Mouse (Mus musculus): ENCODE measurements at regions not wholly inside any gene's neighbourhood (a gene's known extent, or its start where the extent isn't known, plus 50 kb on each side); places are given as distances from the start of the nearest gene placed in this dataset.

DNA sequence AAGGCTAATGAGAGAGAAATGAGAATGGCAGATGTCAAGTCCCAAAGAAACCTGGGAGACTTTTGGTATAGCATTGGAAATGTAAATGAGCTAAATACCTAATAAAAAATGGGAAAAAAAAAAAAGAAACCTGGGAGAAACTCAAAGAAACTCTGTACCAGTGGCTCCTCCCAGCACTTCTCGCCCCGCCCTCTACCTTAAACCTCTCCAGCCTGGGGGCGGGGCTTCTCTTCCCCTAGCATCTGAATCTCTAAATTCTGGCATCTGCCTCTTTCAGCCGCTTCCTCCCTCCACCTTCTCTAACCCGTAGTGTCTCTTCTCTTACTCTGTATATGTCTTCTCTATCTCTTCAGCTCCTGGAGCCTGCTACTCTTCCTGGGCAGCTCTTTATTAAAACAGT lies 53.2 kb downstream of the Gpr6 start:
- WGBS, result 51% methylated on average over 5 of the region's 5 CpGs
- Histone ChIP-seq H3K4me2 (ENCODE audit: low read depth, low read length) (no peak overlapping the region), H3K27ac (ENCODE audit: low read depth) (no peak overlapping the region), H3K4me3 (ENCODE audit: low read depth, low read length) (no peak overlapping the region), H3K9me3 (replicated peaks; ENCODE audit: control insufficient read depth, low read length) (no peaks in the 10 kb centered on the region), H3K4me1 (ENCODE audit: control insufficient read depth, insufficient read depth) (no peaks in the 10 kb centered on the region), H3K9ac (replicated peaks; ENCODE audit: low read depth, low read length) (no peak overlapping the region), H3K36me3 (replicated peaks; ENCODE audit: control insufficient read depth, insufficient read depth, low read length) (no peaks in the 10 kb centered on the region), H3K27me3 (ENCODE audit: control insufficient read depth, insufficient read depth, low read length) (no peaks in the 10 kb centered on the region)
- ATAC-seq (ENCODE audit: insufficient read depth, low read depth) (no peak), DNase-seq (ENCODE audit: low spot score) (no peak)
- TF ChIP-seq EP300 (IDR thresholded peaks at IDR 0.05; ENCODE audit: low read depth), result no peak
- TF ChIP-seq CTCF (IDR thresholded peaks at IDR 0.05; ENCODE audit: low read depth), result no peak

DNA sequence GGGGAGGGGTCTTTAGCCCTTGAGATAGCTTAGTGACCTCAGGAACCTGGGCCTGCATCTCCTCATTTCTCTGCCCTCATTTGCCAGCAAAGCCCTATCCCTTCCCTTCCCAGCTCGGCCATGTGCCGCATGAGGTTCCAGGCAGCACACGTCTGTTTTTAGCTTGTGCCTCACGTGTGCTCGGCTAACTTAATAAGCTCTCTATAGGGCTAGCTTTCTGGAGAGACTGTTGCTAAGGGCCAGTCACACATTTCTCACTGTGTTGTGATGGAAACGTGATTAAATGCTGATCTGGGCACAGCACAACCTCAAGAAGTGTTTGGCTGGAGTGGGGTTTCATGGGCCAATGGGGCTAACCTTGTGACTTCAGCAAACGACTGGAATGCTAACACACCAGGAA lies 55.5 kb downstream of the Gpr6 start:
- no peak overlapping the region for H3K27ac ChIP-seq (ENCODE audit: low read depth)
- no peak for DNase-seq (ENCODE audit: low spot score)
- H3K9ac ChIP-seq (replicated peaks; ENCODE audit: low read depth, low read length), result no peak overlapping the region
- H3K9me3 ChIP-seq (replicated peaks; ENCODE audit: control insufficient read depth, low read length), result no peaks in the 10 kb centered on the region
- no peaks in the 10 kb centered on the region for H3K4me1 ChIP-seq (ENCODE audit: control insufficient read depth, insufficient read depth)
- H3K4me3 ChIP-seq (ENCODE audit: low read depth, low read length), result no peak overlapping the region
- H3K27me3 ChIP-seq (ENCODE audit: control insufficient read depth, insufficient read depth, low read length), result no peaks in the 10 kb centered on the region
- no peaks in the 10 kb centered on the region for H3K36me3 ChIP-seq (replicated peaks; ENCODE audit: control insufficient read depth, insufficient read depth, low read length)
- WGBS, result 28% methylated on average over 7 of the region's 7 CpGs
- no peak for ATAC-seq (ENCODE audit: insufficient read depth, low read depth)
- TF ChIP-seq EP300 (IDR thresholded peaks at IDR 0.05; ENCODE audit: low read depth) (no peak), CTCF (IDR thresholded peaks at IDR 0.05; ENCODE audit: low read depth) (no peak)
- H3K4me2 ChIP-seq (ENCODE audit: low read depth, low read length), result no peak overlapping the region

DNA sequence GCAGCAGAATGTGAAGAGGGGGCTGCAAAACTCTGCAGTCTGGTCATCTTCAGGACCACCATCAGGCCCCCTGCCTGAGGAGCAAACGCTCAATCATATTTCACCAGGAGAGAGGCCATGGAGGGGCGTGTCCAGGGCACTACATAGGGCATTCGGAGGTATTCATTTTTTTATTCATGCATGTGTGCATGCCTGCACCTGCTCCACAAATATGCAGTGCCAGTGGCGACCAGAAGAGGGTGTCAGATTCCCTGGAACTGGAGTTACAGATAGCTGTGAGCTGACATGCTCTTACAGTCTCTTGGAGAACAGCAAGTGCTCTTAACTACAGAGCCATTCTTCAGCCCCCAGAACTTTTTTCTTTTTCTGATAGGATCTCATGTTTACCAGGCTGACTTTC lies 56.4 kb downstream of the Gpr6 start:
- TF ChIP-seq CTCF (IDR thresholded peaks at IDR 0.05; ENCODE audit: low read depth) (peak; percentile 62), EP300 (IDR thresholded peaks at IDR 0.05; ENCODE audit: low read depth) (no peak)
- WGBS, result 31% methylated on average over 4 of the region's 4 CpGs
- no peaks in the 10 kb centered on the region for H3K9me3 ChIP-seq (replicated peaks; ENCODE audit: control insufficient read depth, low read length)
- H3K36me3 ChIP-seq (replicated peaks; ENCODE audit: control insufficient read depth, insufficient read depth, low read length), result no peaks in the 10 kb centered on the region
- H3K4me2 ChIP-seq (ENCODE audit: low read depth, low read length), result no peak overlapping the region
- ATAC-seq (ENCODE audit: insufficient read depth, low read depth) (peak; percentile 36; the same call in 1 of the 2 replicates), DNase-seq (ENCODE audit: low spot score) (peak; percentile 18)
- H3K27ac ChIP-seq (ENCODE audit: low read depth), result no peak overlapping the region
- no peak overlapping the region for H3K4me3 ChIP-seq (ENCODE audit: low read depth, low read length)
- H3K9ac ChIP-seq (replicated peaks; ENCODE audit: low read depth, low read length), result no peak overlapping the region
- H3K27me3 ChIP-seq (ENCODE audit: control insufficient read depth, insufficient read depth, low read length), result no peaks in the 10 kb centered on the region
- H3K4me1 ChIP-seq (ENCODE audit: control insufficient read depth, insufficient read depth), result no peaks in the 10 kb centered on the region

DNA sequence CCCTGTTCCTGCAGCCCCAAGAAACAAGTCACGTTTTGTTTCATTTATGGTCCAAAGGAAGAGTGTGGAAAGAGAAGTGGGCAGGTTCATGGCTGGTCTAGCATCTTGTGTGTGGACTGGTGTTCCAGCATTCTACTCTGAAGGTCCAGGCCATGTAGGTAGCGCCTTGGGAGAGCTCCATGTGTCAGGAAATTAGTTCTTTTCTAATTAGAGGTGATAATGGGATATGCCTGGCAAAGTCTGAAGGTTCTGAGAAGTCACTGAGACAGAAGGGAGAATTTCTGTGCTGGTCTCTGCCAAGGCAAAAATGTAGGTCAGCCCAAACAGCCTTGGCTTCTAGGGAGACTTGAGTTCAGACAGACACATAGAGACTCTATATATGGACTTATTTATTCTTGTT lies 61.5 kb downstream of the Gpr6 start:
- 81% methylated on average over 2 of the region's 2 CpGs for WGBS
- ATAC-seq (ENCODE audit: insufficient read depth, low read depth) (no peak), DNase-seq (ENCODE audit: low spot score) (no peak)
- Histone ChIP-seq H3K9me3 (replicated peaks; ENCODE audit: control insufficient read depth, low read length) (no peaks in the 10 kb centered on the region), H3K27ac (ENCODE audit: low read depth) (no peak overlapping the region), H3K9ac (replicated peaks; ENCODE audit: low read depth, low read length) (no peak overlapping the region), H3K27me3 (ENCODE audit: control insufficient read depth, insufficient read depth, low read length) (no peaks in the 10 kb centered on the region), H3K4me3 (ENCODE audit: low read depth, low read length) (no peak overlapping the region), H3K4me1 (ENCODE audit: control insufficient read depth, insufficient read depth) (no peaks in the 10 kb centered on the region), H3K36me3 (replicated peaks; ENCODE audit: control insufficient read depth, insufficient read depth, low read length) (no peaks in the 10 kb centered on the region), H3K4me2 (ENCODE audit: low read depth, low read length) (no peak overlapping the region)
- no peak for TF ChIP-seq EP300 (IDR thresholded peaks at IDR 0.05; ENCODE audit: low read depth)
- no peak for TF ChIP-seq CTCF (IDR thresholded peaks at IDR 0.05; ENCODE audit: low read depth)

DNA sequence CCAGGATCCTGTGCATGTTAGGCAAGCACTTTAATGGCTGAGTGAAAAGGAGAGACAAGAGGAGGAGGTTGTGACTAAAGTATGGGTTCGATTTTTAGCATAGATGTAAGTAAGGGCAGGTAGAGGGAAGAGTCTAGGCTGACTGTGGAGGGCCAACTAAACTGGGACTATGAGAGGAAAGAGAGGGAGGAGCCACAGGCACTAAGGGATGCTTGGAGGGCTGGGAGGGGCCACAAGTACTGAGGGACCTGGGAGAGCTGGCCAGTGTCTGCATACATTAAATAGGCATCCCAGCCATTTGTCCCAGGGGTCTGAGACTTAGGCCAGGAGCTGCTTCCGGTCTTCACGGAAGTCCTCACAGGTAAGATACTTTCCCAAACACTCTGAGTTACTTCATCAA lies 64.2 kb downstream of the Gpr6 start:
- Histone ChIP-seq H3K36me3 (replicated peaks; ENCODE audit: control insufficient read depth, insufficient read depth, low read length) (no peaks in the 10 kb centered on the region), H3K9ac (replicated peaks; ENCODE audit: low read depth, low read length) (no peak overlapping the region), H3K4me1 (ENCODE audit: control insufficient read depth, insufficient read depth) (no peaks in the 10 kb centered on the region), H3K4me3 (ENCODE audit: low read depth, low read length) (no peak overlapping the region), H3K27ac (ENCODE audit: low read depth) (no peak overlapping the region), H3K9me3 (replicated peaks; ENCODE audit: control insufficient read depth, low read length) (no peaks in the 10 kb centered on the region), H3K27me3 (ENCODE audit: control insufficient read depth, insufficient read depth, low read length) (no peaks in the 10 kb centered on the region), H3K4me2 (ENCODE audit: low read depth, low read length) (no peak overlapping the region)
- no peak for TF ChIP-seq EP300 (IDR thresholded peaks at IDR 0.05; ENCODE audit: low read depth)
- no peak for TF ChIP-seq CTCF (IDR thresholded peaks at IDR 0.05; ENCODE audit: low read depth)
- ATAC-seq (ENCODE audit: insufficient read depth, low read depth), result no peak
- WGBS, result 62% methylated on average over 3 of the region's 3 CpGs
- no peak for DNase-seq (ENCODE audit: low spot score)

DNA sequence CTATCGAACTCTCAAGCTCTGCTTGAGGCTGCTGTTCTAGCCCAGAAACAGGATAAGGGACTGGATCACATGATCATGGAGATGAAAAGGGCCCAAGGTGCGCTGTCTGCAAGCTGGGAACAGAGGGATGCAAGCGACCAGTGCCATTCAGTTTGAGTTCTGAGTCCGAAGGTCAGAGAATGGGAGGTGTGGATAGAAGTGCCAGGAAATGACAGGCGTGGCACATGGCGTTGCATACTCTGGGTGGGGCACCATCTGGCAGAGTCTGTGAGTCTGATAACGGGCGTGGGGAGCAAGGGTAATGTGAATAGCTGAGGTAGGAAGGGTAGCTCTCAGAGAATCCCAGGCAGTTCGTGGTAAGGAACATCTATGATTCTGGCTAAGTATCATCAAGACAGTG lies 65.5 kb downstream of the Gpr6 start:
- Histone ChIP-seq H3K4me1 (ENCODE audit: control insufficient read depth, insufficient read depth) (no peaks in the 10 kb centered on the region), H3K9me3 (replicated peaks; ENCODE audit: control insufficient read depth, low read length) (no peaks in the 10 kb centered on the region), H3K36me3 (replicated peaks; ENCODE audit: control insufficient read depth, insufficient read depth, low read length) (no peaks in the 10 kb centered on the region), H3K4me2 (ENCODE audit: low read depth, low read length) (no peak overlapping the region), H3K27me3 (ENCODE audit: control insufficient read depth, insufficient read depth, low read length) (no peaks in the 10 kb centered on the region), H3K27ac (ENCODE audit: low read depth) (no peak overlapping the region), H3K4me3 (ENCODE audit: low read depth, low read length) (no peak overlapping the region), H3K9ac (replicated peaks; ENCODE audit: low read depth, low read length) (no peak overlapping the region)
- no peak for DNase-seq (ENCODE audit: low spot score)
- 61% methylated on average over 9 of the region's 9 CpGs for WGBS
- TF ChIP-seq EP300 (IDR thresholded peaks at IDR 0.05; ENCODE audit: low read depth), result no peak
- no peak for TF ChIP-seq CTCF (IDR thresholded peaks at IDR 0.05; ENCODE audit: low read depth)
- no peak for ATAC-seq (ENCODE audit: insufficient read depth, low read depth)

All from heart, postnatal 0 days (tissue).